Mouse (Mus musculus) forebrain, embryonic 14.5 days (tissue): Measurements from ENCODE around the gene Zfp931. TPM values are rescaled to one million over a fixed set of nuclear protein-coding genes. Genes with fewer than 3 reads are reported as not detected.
"Not testable (repeated sequence)": the region's sequence is repeated elsewhere in the genome, so short reads cannot be mapped to it uniquely, and the experiment has no call there.

Experiments used
- ATAC-seq: fragments of 200-750 bp; cut with Nextera tagmentation; 2 replicates; pipeline ENCODE4 v1.8.0; 2017; ENCODE audit warnings: mild to moderate bottlenecking, moderate library complexity
- DNase-seq: peaks from one replicate; pipeline ENCODE4 v3.0.0-alpha.2; 2015; ENCODE audit warnings: low spot score
- H3K27ac ChIP-seq: fragments of 300-500 bp; sonication (generic); 2 replicates; pipeline ENCODE4 v1.5.1; 2014; ENCODE audit warnings: low read depth, mild to moderate bottlenecking, control low read depth, low read length, moderate library complexity
- H3K27me3 ChIP-seq: fragments of 300-500 bp; sonication (generic); replicated peaks from 2 replicates; pipeline ENCODE4 v1.6.1; 2014; ENCODE audit warnings: low read length, control low read depth, mixed read lengths; ENCODE audit not compliant: control insufficient read depth, insufficient read depth
- H3K36me3 ChIP-seq: fragments of 300-500 bp; sonication (generic); 2 replicates; pipeline ENCODE4 v1.6.1; 2014; ENCODE audit warnings: low read length, control low read depth; ENCODE audit not compliant: control insufficient read depth, insufficient read depth
- H3K4me1 ChIP-seq: fragments of 300-500 bp; sonication (generic); 2 replicates; pipeline ENCODE4 v1.6.1; 2014; ENCODE audit warnings: antibody characterized with exemption, low read length, control low read depth; ENCODE audit not compliant: control insufficient read depth, insufficient read depth
- H3K4me2 ChIP-seq: fragments of 300-500 bp; sonication (generic); 2 replicates; pipeline ENCODE4 v1.6.1; 2014; ENCODE audit warnings: mild to moderate bottlenecking, control low read depth, low read length
- H3K4me3 ChIP-seq: fragments of 300-500 bp; sonication (generic); 2 replicates; pipeline ENCODE4 v1.5.1; 2014; ENCODE audit warnings: low read depth, low read length, control low read depth
- H3K9ac ChIP-seq: fragments of 300-500 bp; sonication (generic); 2 replicates; pipeline ENCODE4 v1.6.1; 2014; ENCODE audit warnings: mild to moderate bottlenecking, low read length, control low read depth, moderate library complexity
- H3K9me3 ChIP-seq: fragments of 300-500 bp; sonication (generic); replicated peaks from 2 replicates; pipeline ENCODE4 v1.6.1; 2016; ENCODE audit warnings: low read length, control low read depth, mixed read lengths; ENCODE audit not compliant: control insufficient read depth
- WGBS: fragments of 180-500 bp; shearing (Covaris S2); extraction: QIAGEN DNeasy Blood & Tissue Kit; methylation state at CpG from one replicate; pipeline ENCODE4 v1.1.7; 2014; 5-methylcytosine and 5-hydroxymethylcytosine counted together
- polyA plus RNA-seq: library from polyadenylated mRNA; unstranded; fragments of >200 nt; fragmentation: Nextera tagmentation; extraction: Ambion mirVana; gene quantifications from 2 replicates; pipeline ENCODE4 v1.2.1, GENCODE M21; 2014

Gene Zfp931
- polyA plus RNA-seq = 14.2 and 15.3 TPM in 2 replicates

GRCm38 (mm10) chr2:178078166-178078717 is at the start of gene Zfp931:
Gene Zfp931 (minus strand): TSS chr2:178078476.
- Histone ChIP-seq H3K4me3 (peak within 1 kb of the TSS; percentile 30), H3K4me2 (peak within 1 kb of the TSS; percentile 40)
- ATAC-seq, H3K9me3 ChIP-seq, DNase-seq, H3K9ac ChIP-seq, H3K27me3 ChIP-seq, H3K36me3 ChIP-seq, H3K4me1 ChIP-seq, H3K27ac ChIP-seq: not testable (repeated sequence)
- WGBS = no CpG with 5 or more reads among the region's 14 CpGs

- 95% methylated on average over 7 of the region's 7 CpGs for WGBS
Observed at GRCm38 (mm10) chr2:178126041-178126820, 48.0 kb upstream of the Zfp931 start.

GRCm38 (mm10) chr2:178125427-178125826 is 47.2 kb upstream of the Zfp931 start:
- H3K4me1 ChIP-seq = no peaks in the 10 kb centered on the region
- no peaks in the 10 kb centered on the region for H3K9me3 ChIP-seq
- H3K4me2 ChIP-seq = no peak overlapping the region
- WGBS = 89% methylated on average over 8 of the region's 8 CpGs
- H3K27ac ChIP-seq = no peak overlapping the region
- ATAC-seq = no peak
- no peak overlapping the region for H3K9ac ChIP-seq
- H3K27me3 ChIP-seq = no peaks in the 10 kb centered on the region
- no peaks in the 10 kb centered on the region for H3K36me3 ChIP-seq
- H3K4me3 ChIP-seq = no peak overlapping the region
- DNase-seq = no peak

More at GRCm38 (mm10) chr2:178126041-178126820, 48.0 kb upstream of the Zfp931 start:
- H3K27ac ChIP-seq = no peak overlapping the region
- no peak overlapping the region for H3K4me3 ChIP-seq
- no peaks in the 10 kb centered on the region for H3K4me1 ChIP-seq
- H3K27me3 ChIP-seq = no peaks in the 10 kb centered on the region
- no peak overlapping the region for H3K4me2 ChIP-seq
- no peaks in the 10 kb centered on the region for H3K36me3 ChIP-seq
- DNase-seq (no peak), ATAC-seq (no peak)
- no peaks in the 10 kb centered on the region for H3K9me3 ChIP-seq
- H3K9ac ChIP-seq = no peak overlapping the region

GRCm38 (mm10) chr2:178123466-178123865 is 45.2 kb upstream of the Zfp931 start:
- H3K9me3 ChIP-seq = no peaks in the 10 kb centered on the region
- H3K4me3 ChIP-seq = no peak overlapping the region
- no peak overlapping the region for H3K4me2 ChIP-seq
- ATAC-seq (no peak), DNase-seq (no peak)
- peaks cover 6% of the 10 kb centered on the region for H3K4me1 ChIP-seq
- no peaks in the 10 kb centered on the region for H3K36me3 ChIP-seq
- no peak overlapping the region for H3K9ac ChIP-seq
- peaks cover 7% of the 10 kb centered on the region; the same call in 1 of the 2 replicates for H3K27me3 ChIP-seq
- H3K27ac ChIP-seq = no peak overlapping the region
- WGBS = 72% methylated on average over 15 of the region's 15 CpGs

- Histone ChIP-seq H3K27ac (no peak overlapping the region), H3K9me3 (no peaks in the 10 kb centered on the region), H3K27me3 (peaks cover 12% of the 10 kb centered on the region), H3K36me3 (no peaks in the 10 kb centered on the region), H3K4me3 (no peak overlapping the region), H3K9ac (no peak overlapping the region), H3K4me1 (peaks cover 6% of the 10 kb centered on the region), H3K4me2 (no peak overlapping the region)
- DNase-seq (no peak), ATAC-seq (no peak)
- 36% methylated on average over 4 of the region's 4 CpGs for WGBS
Observed at GRCm38 (mm10) chr2:178121946-178122665, 43.8 kb upstream of the Zfp931 start.

- no peak overlapping the region for H3K9ac ChIP-seq
- no peak overlapping the region for H3K4me3 ChIP-seq
- no peak overlapping the region for H3K4me2 ChIP-seq
- ATAC-seq (no peak), DNase-seq (no peak)
- no peaks in the 10 kb centered on the region for H3K36me3 ChIP-seq
- H3K4me1 ChIP-seq = peaks cover 6% of the 10 kb centered on the region
- H3K9me3 ChIP-seq = no peaks in the 10 kb centered on the region
- no peak overlapping the region for H3K27ac ChIP-seq
- 57% methylated on average over 2 of the region's 2 CpGs for WGBS
- H3K27me3 ChIP-seq = peaks cover 12% of the 10 kb centered on the region
Observed at GRCm38 (mm10) chr2:178121375-178121688, 43.1 kb upstream of the Zfp931 start.

- 87% methylated on average over 8 of the region's 8 CpGs for WGBS
- ATAC-seq (no peak), DNase-seq (no peak)
- H3K36me3 ChIP-seq = no peaks in the 10 kb centered on the region
- no peak overlapping the region for H3K4me3 ChIP-seq
- H3K4me2 ChIP-seq = no peak overlapping the region
- H3K27me3 ChIP-seq = peaks cover 12% of the 10 kb centered on the region
- no peak overlapping the region for H3K9ac ChIP-seq
- H3K27ac ChIP-seq = no peak overlapping the region
- H3K4me1 ChIP-seq = peaks cover 6% of the 10 kb centered on the region
- no peaks in the 10 kb centered on the region for H3K9me3 ChIP-seq
Observed at GRCm38 (mm10) chr2:178120651-178121374, 42.5 kb upstream of the Zfp931 start.

GRCm38 (mm10) chr2:178120356-178120645 is 42.0 kb upstream of the Zfp931 start:
- Histone ChIP-seq H3K27ac (no peak overlapping the region), H3K4me2 (no peak overlapping the region), H3K9ac (no peak overlapping the region), H3K4me1 (peaks cover 6% of the 10 kb centered on the region), H3K27me3 (peaks cover 12% of the 10 kb centered on the region), H3K36me3 (no peaks in the 10 kb centered on the region), H3K9me3 (no peaks in the 10 kb centered on the region), H3K4me3 (no peak overlapping the region)
- no peak for DNase-seq
- no peak for ATAC-seq
